Mouse (Mus musculus) kidney, adult 8-10 months (tissue): ENCODE results near the gene Kcnj10.
A peak's percentile ranks its signal among the peaks of the same experiment; 100 is the strongest.

Experiments
- DNase-seq, 2 experiments: peaks; one replicate each; pipeline ENCODE4 v3.0.0; 2022

Kcnj10 gene

DNA sequence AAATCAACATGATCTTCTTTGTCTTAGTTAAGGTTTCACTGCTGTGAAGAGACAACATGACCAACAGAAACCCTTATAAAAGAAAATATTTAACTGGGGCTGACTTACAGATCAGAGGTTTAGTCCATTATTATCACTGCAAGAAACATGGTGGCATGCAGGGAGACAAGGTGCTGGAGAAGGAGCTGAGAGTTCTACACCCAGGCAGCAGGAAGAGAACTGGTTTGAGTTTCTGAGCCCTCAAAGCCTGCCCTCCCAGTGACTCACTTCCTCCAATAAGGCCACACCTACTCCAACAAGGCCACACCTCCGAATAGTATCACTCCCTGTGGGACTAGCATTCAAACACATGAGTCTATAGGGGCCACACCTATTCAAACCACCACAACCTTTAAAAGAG lies 49.8 kb downstream of the Kcnj10 start:
- no peak for DNase-seq

DNA sequence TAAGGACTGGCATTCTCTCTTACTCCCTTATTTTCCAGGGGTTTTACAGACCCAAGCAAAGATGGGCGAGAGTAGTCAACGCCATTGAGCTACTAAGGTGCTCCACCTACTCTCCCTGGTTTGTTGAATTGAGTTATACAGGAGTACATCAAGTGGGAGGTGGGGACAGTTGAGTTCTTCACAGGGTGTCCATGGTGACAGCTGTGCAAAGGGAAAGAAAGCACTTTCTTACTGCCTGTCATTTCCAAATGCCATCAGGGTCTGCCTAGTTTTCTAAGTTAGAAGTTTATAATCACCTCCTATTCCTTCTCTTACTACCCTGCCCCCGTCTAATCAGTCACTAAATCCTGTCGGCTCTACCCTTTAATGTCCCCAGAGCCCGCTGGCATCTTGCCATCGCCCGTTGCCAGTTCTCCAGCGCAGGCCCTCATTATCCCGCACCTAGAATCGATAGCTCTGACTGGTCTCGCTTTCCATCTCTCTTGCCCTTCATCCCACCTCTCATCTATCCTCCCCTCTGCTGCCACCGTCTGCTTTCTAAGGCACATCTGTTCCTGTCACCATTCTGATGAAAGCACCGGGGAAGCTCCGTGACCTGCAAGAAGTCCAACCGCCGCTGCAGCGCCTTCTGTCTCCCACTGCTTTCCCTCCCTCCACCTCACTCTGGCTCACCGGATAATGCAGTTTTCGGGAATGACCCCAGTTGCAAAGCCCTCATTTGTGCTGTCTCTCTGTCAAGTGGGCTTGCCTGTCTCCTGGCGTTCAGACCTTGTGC lies 51.0 kb downstream of the Kcnj10 start:
- DNase-seq, result no peak

DNA sequence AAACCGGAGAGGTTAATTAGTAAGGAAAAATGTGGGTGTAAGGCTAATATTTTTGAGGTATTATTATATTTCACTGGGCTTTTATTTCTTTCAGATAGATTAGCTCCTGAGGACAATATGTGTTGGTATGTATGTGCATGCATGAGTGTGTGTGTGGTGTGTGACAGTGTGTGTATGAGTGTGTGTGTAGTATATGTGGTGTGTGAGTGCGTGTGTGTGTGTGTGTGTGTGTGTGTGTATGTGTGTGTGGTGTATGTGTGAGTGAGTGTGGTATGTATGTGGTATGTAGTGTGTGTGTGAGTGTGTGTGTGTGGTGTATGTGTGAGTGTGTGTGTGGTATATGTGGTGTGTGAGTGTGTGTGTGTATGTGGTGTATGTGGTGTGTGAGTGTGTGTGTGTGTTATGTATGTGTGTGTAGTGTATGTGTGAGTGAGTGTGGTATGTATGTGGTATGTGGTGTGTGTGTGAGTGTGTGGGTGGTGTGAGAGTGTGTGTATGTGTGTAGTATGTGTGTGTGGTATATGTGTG lies 51.7 kb downstream of the Kcnj10 start:
- no peak for DNase-seq

GRCm38 (mm10) chr1:172393739-172394138 lies 52.7 kb downstream of the Kcnj10 start:
- DNase-seq, result no peak

DNA sequence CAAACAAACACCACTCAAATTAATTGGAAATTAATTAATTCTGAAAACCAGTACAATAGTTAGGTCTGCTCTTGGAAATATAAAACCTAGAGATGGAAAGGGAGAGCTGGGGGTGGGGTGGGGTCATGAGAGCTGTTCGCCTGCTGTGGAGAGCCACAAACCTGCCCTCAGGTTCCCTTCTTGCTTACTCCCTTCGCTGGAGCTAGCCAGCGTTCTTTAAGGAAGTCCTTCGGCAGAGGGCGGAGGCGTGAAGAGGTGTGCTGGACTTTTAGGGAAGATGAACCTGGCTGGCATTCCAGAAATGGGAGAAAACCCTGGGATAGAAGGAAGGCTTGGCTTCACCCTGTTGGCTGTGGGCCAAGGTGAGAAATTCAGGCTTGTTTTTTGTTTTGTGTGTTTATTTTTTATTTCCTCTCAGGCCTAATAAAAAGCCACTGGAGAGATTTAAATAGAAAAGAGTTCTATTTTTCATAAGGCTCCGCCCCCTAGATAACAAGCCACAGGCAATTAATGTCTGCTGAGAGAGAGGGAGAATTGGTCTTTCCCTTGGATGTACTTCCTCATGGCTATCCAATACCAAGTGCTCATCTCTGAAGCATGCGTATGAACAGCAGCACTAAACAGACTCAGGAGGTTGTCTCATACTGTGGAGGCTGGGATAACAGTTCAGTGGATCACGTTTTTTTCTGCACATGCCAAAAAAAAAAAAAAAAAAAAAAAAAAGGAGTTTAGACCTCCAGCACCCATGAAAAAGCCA lies 56.2 kb downstream of the Kcnj10 start:
- no peak for DNase-seq

GRCm38 (mm10) chr1:172406077-172406706 lies 65.2 kb downstream of the Kcnj10 start:
- no peak for DNase-seq

DNA sequence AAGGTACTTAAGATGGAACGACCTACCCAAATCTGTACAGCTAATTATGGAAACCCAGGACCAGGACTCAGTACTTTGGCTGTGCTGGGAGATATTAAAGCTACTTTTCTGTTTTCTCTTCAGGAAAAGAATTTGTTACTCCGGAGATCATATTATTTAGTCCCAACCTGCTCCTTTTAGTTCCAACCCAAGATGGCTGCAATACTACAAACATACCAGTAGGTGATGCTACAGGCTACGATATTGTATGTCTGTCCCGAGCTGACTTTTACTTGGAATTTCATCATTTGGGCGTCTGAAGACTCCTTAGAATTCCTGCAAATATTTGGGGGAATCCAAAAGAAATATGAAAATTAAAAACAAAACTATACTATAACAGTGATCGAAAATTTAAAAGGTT lies 68.0 kb downstream of the Kcnj10 start:
- DNase-seq, result peak in 1 of 2 experiments; percentile 23

- DNase-seq, result no peak
Measured at GRCm38 (mm10) chr1:172409431-172409830, 68.4 kb downstream of the Kcnj10 start.

GRCm38 (mm10) chr1:172410806-172411205 lies 69.8 kb downstream of the Kcnj10 start:
- peak; percentile 33 to 77 for DNase-seq

DNA sequence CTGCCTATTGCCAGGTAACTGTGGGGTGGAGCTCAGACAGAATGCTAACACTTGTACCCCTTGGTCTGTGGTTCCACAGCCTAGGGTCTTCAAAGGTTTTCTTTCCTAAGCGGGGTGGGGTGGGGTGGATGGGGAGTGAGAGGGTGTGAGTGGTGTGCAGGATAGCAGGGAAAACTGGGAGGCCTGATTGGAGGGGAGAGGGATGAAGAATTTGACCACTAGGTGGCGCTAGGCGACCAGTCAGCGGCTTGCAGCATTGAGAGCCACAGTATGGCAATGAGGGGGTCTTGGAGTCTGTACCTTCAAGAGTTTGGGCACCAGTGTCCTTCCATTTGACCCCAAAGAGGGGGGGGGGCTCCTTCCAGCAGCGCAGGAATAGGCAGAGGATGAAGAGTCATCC lies 71.2 kb downstream of the Kcnj10 start:
- peak; percentile 30 to 72 for DNase-seq

DNA sequence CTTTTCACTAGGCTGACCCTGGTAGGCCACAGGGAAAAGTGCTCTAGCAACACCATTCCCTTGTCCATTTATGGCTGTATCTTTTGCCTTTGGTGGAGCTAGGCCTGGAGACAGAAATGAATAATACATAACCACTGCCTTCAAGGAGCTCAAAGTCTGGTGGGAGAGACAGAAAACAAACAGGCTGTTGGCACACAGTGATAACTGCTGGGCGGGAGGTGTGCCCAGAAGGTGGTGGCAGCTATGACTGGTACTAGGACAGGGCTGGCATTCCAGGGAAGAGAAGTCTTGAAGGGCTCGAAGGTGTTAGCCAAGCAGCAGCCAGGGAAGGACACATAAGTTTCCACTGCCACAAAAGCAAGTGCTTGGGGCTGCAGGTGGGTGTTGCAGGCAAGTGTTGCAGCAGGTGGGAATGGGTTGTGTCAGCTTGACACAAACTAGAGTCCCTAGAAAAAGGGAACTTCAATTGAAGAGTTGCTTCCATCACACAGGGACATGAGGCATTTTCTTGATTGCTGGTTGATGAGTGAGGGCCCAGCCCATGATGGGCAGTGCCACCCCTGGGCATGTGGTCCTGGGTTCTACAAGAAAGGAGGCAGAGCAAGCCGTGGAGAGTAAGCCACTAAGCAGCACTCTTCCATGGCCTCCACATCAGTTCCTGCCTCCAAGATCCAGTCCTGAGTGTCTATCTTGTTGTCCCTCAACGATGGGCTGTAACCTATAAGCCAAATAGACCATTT lies 72.7 kb downstream of the Kcnj10 start:
- DNase-seq, result peak in 1 of 2 experiments; percentile 25

GRCm38 (mm10) chr1:172414231-172414585 lies 73.2 kb downstream of the Kcnj10 start:
- no peak for DNase-seq

DNA sequence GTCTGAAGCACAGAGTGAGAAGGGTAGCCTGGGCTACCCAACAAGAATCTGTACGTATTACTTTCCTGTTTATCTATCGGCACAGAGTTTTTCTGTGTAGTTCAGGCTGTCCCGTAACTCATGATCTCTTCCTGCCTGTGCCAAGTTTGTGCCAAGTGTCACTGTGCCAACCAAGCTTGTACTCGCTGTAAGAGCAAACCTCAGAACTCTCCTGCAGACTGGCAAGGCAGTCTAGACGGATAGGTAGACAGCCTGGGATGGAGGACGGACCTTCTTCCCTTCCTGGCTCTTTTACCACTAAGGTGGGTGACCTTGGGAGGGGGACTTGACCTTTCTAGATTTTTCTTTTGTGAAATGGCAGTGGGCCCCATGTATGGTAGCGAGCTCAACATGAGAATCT lies 74.1 kb downstream of the Kcnj10 start:
- DNase-seq, result no peak

- DNase-seq, result no peak
Measured at GRCm38 (mm10) chr1:172418173-172418572, 77.2 kb downstream of the Kcnj10 start.

DNA sequence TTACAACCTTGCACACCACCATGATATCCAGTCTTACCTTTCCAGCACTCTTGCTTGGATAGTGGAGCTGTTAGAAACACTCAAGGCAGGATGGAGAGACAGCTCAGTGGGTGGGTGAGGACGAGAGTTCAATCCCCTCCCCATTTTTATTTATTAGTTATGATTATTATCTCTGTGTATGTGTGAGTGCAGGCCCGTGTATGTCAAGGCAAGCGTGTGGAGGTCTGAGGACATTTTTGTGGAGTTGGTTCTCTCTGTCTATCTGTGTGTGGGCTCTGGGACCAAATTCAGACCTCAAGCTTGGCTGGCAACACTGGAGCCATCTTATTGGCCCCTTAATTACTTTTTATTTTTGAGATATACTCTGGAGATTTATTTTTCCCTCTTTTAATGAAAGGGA lies 77.6 kb downstream of the Kcnj10 start:
- DNase-seq, result no peak

DNA sequence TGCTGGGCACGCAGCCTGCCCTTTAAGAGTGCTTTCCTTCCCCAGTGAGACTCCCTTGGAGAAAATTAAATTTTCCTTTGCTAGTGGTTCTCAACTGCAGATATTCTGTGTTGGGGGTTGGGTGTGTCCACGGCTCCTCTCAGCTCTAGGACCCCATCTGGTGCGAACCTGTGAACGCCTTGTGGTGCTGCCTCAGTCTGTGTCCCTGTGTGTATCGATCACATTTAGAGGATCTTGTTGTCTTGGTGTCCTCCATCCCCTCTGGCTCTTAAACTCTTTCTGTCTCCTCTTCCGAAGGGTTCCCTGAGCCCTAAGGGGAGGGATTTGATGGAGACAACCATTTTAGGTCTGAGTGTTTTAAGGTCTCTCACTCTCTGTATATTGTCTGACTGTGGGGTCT lies 79.2 kb downstream of the Kcnj10 start:
- DNase-seq, result no peak

DNA sequence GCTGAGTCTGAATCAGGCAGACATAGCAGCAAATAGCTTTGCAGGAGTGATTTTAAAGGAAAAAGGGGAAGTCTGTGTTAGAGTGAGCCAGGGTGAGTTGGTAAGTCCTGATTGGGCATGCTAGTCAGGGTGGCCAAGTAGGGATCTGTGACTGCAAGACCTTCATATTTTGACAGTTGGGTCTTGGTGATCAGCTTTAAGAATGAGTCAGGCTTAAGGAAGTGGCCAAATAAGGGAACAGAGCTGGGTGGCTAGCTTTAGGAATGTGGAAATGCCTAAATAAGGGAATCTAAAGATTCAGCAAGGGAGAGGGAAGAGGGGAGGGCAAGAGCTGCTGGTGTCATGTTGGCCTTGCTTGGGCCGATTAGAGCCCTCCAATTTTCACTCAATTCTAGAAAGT lies 82.4 kb downstream of the Kcnj10 start:
- no peak for DNase-seq
